Mouse (Mus musculus) myocyte (in vitro differentiated cells): Measurements from ENCODE around the gene Itgal.
A peak's percentile ranks its signal among the peaks of the same experiment; 100 is the strongest.

Experiments used
- CEBPB ChIP-seq: IDR thresholded peaks from 2 replicates; pipeline ENCODE4 v1.6.1; 2011; ENCODE audit warnings: mild to moderate bottlenecking, moderate library complexity; ENCODE audit not compliant: poor library complexity, insufficient read depth, severe bottlenecking
- E2F4 ChIP-seq: IDR thresholded peaks from one replicate; pipeline ENCODE4 v1.6.1; 2011; ENCODE audit warnings: mild to moderate bottlenecking, control low read depth, moderate library complexity; ENCODE audit not compliant: insufficient read depth
- MAX ChIP-seq: IDR thresholded peaks from one replicate; pipeline ENCODE4 v1.6.1; 2011; ENCODE audit warnings: low read depth, mild to moderate bottlenecking, control low read depth
- MYOD1 ChIP-seq, 3 experiments: IDR thresholded peaks; one replicate each; pipeline ENCODE4 v1.6.1; 2011; ENCODE audit warnings: control low read depth in 2 of 3, low read depth in 2 of 3, mild to moderate bottlenecking in 2 of 3, moderate library complexity in 1 of 3; ENCODE audit not compliant: insufficient read length in 2 of 3, control insufficient read depth in 1 of 3
- MYOG ChIP-seq, 3 experiments: IDR thresholded peaks; one replicate each; pipeline ENCODE4 v1.6.1; 2011; ENCODE audit warnings: control low read depth in 2 of 3, low read depth in 2 of 3, mild to moderate bottlenecking in 2 of 3; ENCODE audit not compliant: insufficient read length in 2 of 3, control insufficient read depth in 1 of 3, insufficient read depth in 1 of 3
- POLR2A ChIP-seq: IDR thresholded peaks from one replicate; pipeline ENCODE4 v1.6.1; 2011; ENCODE audit warnings: low read depth, mild to moderate bottlenecking, control low read depth, moderate library complexity; ENCODE audit not compliant: insufficient read length
- POLR2AphosphoS2 ChIP-seq: IDR thresholded peaks from one replicate; pipeline ENCODE4 v1.6.1; 2011; ENCODE audit warnings: low read depth, control low read depth; ENCODE audit not compliant: insufficient read length
- REST ChIP-seq: IDR thresholded peaks from one replicate; pipeline ENCODE4 v1.6.1; 2011; ENCODE audit warnings: mild to moderate bottlenecking, control low read depth, moderate library complexity; ENCODE audit not compliant: insufficient read depth, insufficient read length
- SRF ChIP-seq: IDR thresholded peaks from one replicate; pipeline ENCODE4 v1.6.1; 2011; ENCODE audit warnings: low read depth; ENCODE audit not compliant: control insufficient read depth, insufficient read length
- TCF3 ChIP-seq: IDR thresholded peaks from one replicate; pipeline ENCODE4 v1.6.1; 2011; ENCODE audit warnings: low read depth, control low read depth; ENCODE audit not compliant: insufficient read length
- USF1 ChIP-seq: IDR thresholded peaks from one replicate; pipeline ENCODE4 v1.6.1; 2011; ENCODE audit warnings: low read depth, mild to moderate bottlenecking, control low read depth, moderate library complexity

GRCm38 (mm10) chr7:127345092-127345491 is 49.0 kb downstream of the Itgal start:
- TF ChIP-seq SRF, result no peak
- peak; percentile 86 for TF ChIP-seq POLR2A
- no peak for TF ChIP-seq CEBPB
- no peak for TF ChIP-seq E2F4
- TF ChIP-seq POLR2AphosphoS2, result peak; percentile 77
- TF ChIP-seq USF1, result no peak
- TF ChIP-seq REST, result no peak
- no peak for TF ChIP-seq MYOG (IDR thresholded peaks at IDR 0.05; ENCODE audit: control insufficient read depth in 1 of 3, insufficient read depth in 1 of 3, insufficient read length in 2 of 3, low read depth in 2 of 3)
- TF ChIP-seq MYOD1 (IDR thresholded peaks at IDR 0.05; ENCODE audit: control insufficient read depth in 1 of 3, insufficient read length in 2 of 3, low read depth in 2 of 3), result peak in 1 of 3 experiments; percentile 6
- no peak for TF ChIP-seq MAX
- no peak for TF ChIP-seq TCF3
